Mouse (Mus musculus) CH12.LX (cell line): ENCODE measurements at regions not wholly inside any gene's neighbourhood (a gene's known extent, or its start where the extent isn't known, plus 50 kb on each side); places are given as distances from the start of the nearest gene placed in this dataset.

Source experiments
- DNase-seq: peaks from one replicate; pipeline ENCODE4 v3.0.0-alpha.2; 2013; ENCODE audit errors: extremely low read depth
- H3K27ac ChIP-seq: 2 replicates; pipeline ENCODE4 v1.5.1; 2012; ENCODE audit warnings: low read depth, mild to moderate bottlenecking, control low read depth, moderate library complexity; ENCODE audit not compliant: insufficient read depth
- H3K27me3 ChIP-seq: replicated peaks from 2 replicates; pipeline ENCODE3; 2012; ENCODE audit warnings: inconsistent platforms
- H3K36me3 ChIP-seq, 2 experiments: replicated peaks in 1 of 2; 2 replicates each; pipeline versions ENCODE3 to v1.6.1; 2012; ENCODE audit warnings: inconsistent platforms in 1 of 2, low read length in 1 of 2, mild to moderate bottlenecking in 1 of 2, mixed read lengths in 1 of 2, moderate library complexity in 1 of 2; ENCODE audit not compliant: control insufficient read depth in 1 of 2, insufficient read depth in 1 of 2
- H3K4me1 ChIP-seq, 2 experiments: 2 replicates each; pipeline ENCODE4 v1.6.1; 2012; ENCODE audit warnings: inconsistent platforms in 1 of 2, moderate library complexity in 1 of 2; ENCODE audit not compliant: insufficient read depth in 2 of 2, control insufficient read depth in 1 of 2
- H3K4me2 ChIP-seq: 2 replicates; pipeline ENCODE4 v1.6.1; 2012; ENCODE audit warnings: low read depth, mild to moderate bottlenecking, control low read depth; ENCODE audit not compliant: poor library complexity, insufficient read depth, severe bottlenecking
- H3K4me3 ChIP-seq, 3 experiments: fragments of 150-350 bp in 1 of 3; sonication (generic) in 1 of 3; replicated peaks in 1 of 3; 2 replicates each; pipeline versions ENCODE3 to v1.5.1; 2011 to 2012; ENCODE audit warnings: low read depth in 2 of 3, low read length in 2 of 3, mild to moderate bottlenecking in 2 of 3, moderate library complexity in 2 of 3, control low read depth in 1 of 3, improper control_type of control experiment in 1 of 3, inconsistent platforms in 1 of 3, mixed read lengths in 1 of 3; ENCODE audit not compliant: poor library complexity in 1 of 3
- H3K79me2 ChIP-seq: replicated peaks from 2 replicates; pipeline ENCODE4 v1.6.1; 2012; ENCODE audit warnings: mild to moderate bottlenecking, moderate library complexity; ENCODE audit not compliant: control insufficient read depth, poor library complexity, insufficient read depth, severe bottlenecking; ENCODE audit errors: extremely low read depth
- H3K9ac ChIP-seq: 2 replicates; pipeline ENCODE4 v1.6.1; 2012; ENCODE audit warnings: low read depth, mild to moderate bottlenecking, control low read depth, moderate library complexity; ENCODE audit not compliant: insufficient read depth
- H3K9me3 ChIP-seq: replicated peaks from 2 replicates; pipeline ENCODE3; 2012; ENCODE audit warnings: low read length, inconsistent platforms, mixed read lengths
- BHLHE40 ChIP-seq: IDR thresholded peaks from 2 replicates; pipeline ENCODE4 v1.6.1; 2011; ENCODE audit warnings: mild to moderate bottlenecking, low read depth, low read length, improper control_type of control experiment
- CHD1 ChIP-seq: IDR thresholded peaks from 2 replicates; pipeline ENCODE4 v1.6.1; 2012; ENCODE audit warnings: low read depth, low read length, improper control_type of control experiment, inconsistent platforms
- CTCF ChIP-seq, 2 experiments: IDR thresholded peaks in 1 of 2; conservative IDR thresholded peaks in 1 of 2; 2 replicates each; pipeline ENCODE4 v1.5.1; 2011 to 2012; ENCODE audit warnings: low read depth in 2 of 2, low read length in 2 of 2, improper control_type of control experiment in 1 of 2, inconsistent platforms in 1 of 2, mild to moderate bottlenecking in 1 of 2, moderate library complexity in 1 of 2
- E2F4 ChIP-seq: IDR thresholded peaks from 2 replicates; pipeline ENCODE4 v1.6.1; 2011; ENCODE audit warnings: low read depth, low read length, improper control_type of control experiment; ENCODE audit not compliant: insufficient replicate concordance
- GABPA ChIP-seq: IDR thresholded peaks from 2 replicates; pipeline ENCODE4 v1.6.1; 2012; ENCODE audit warnings: low read depth, low read length, improper control_type of control experiment, inconsistent platforms; ENCODE audit not compliant: insufficient replicate concordance
- JUN ChIP-seq: IDR thresholded peaks from 2 replicates; pipeline ENCODE4 v1.6.1; 2011; ENCODE audit warnings: low read depth, mild to moderate bottlenecking, low read length, improper control_type of control experiment, moderate library complexity; ENCODE audit not compliant: insufficient read depth
- KAT2A ChIP-seq: IDR thresholded peaks from 2 replicates; pipeline ENCODE4 v1.6.1; 2012; ENCODE audit warnings: low read length, improper control_type of control experiment, inconsistent platforms; ENCODE audit not compliant: insufficient replicate concordance
- MAX ChIP-seq: IDR thresholded peaks from 2 replicates; pipeline ENCODE4 v1.6.1; 2011; ENCODE audit warnings: low read length, improper control_type of control experiment
- MAZ ChIP-seq: IDR thresholded peaks from 2 replicates; pipeline ENCODE4 v1.6.1; 2012; ENCODE audit warnings: low read depth, mild to moderate bottlenecking, inconsistent platforms, low read length, improper control_type of control experiment, moderate library complexity
- NELFE ChIP-seq: IDR thresholded peaks from 2 replicates; pipeline ENCODE4 v1.6.1; 2011; ENCODE audit warnings: low read depth, low read length, improper control_type of control experiment
- POLR2A ChIP-seq: IDR thresholded peaks from 2 replicates; pipeline ENCODE4 v1.6.1; 2011; ENCODE audit warnings: low read depth, mild to moderate bottlenecking, improper control_type of control experiment, low read length
- RAD21 ChIP-seq: IDR thresholded peaks from 2 replicates; pipeline ENCODE4 v1.6.1; 2011; ENCODE audit warnings: low read depth, mild to moderate bottlenecking, low read length, improper control_type of control experiment, moderate library complexity
- RCOR1 ChIP-seq: conservative IDR thresholded peaks from 2 replicates; pipeline ENCODE4 v1.6.1; 2012; ENCODE audit warnings: low read depth, mild to moderate bottlenecking, inconsistent platforms, low read length, improper control_type of control experiment
- SMC3 ChIP-seq: IDR thresholded peaks from 2 replicates; pipeline ENCODE4 v1.6.1; 2011; ENCODE audit warnings: low read depth, low read length, improper control_type of control experiment
- ZNF384 ChIP-seq: IDR thresholded peaks from 2 replicates; pipeline ENCODE4 v1.6.1; 2012; ENCODE audit warnings: low read depth, low read length, improper control_type of control experiment, inconsistent platforms
- dilution Hi-C: fragments of 300-500 bp; cut with MboI; formaldehyde crosslinking; loops from 2 replicates; pipeline ENCODE4 v1.14.3; 2020; ENCODE audit warnings: low sequenced_read_pairs; ENCODE audit not compliant: extremely low pct_unique_long_range_greater_than_20kb, extremely low pct_ligation_motif_present
- in situ Hi-C: fragments of 300-500 bp; cut with MboI; formaldehyde crosslinking; loops from 3 replicates; pipeline ENCODE4 v1.14.3; 2019; ENCODE audit warnings: low sequenced_read_pairs, low pct_ligation_motif_present, low pct_unique_long_range_greater_than_20kb, mixed read lengths

GRCm38 (mm10) chr11:22693376-22693775 is 167.4 kb downstream of the B3gnt2 start:
- peaks cover 7% of the 10 kb centered on the region for H3K9me3 ChIP-seq
- no peaks in the 10 kb centered on the region for H3K27me3 ChIP-seq
- H3K36me3 ChIP-seq: no peaks in the 10 kb centered on the region
- no peak for DNase-seq
- no peak for TF ChIP-seq JUN
- no peak for TF ChIP-seq KAT2A
- no peak for TF ChIP-seq NELFE
- TF ChIP-seq MAX: no peak
- TF ChIP-seq RCOR1: no peak
- TF ChIP-seq POLR2A: no peak
- TF ChIP-seq GABPA: no peak
- peak overlapping the region in 2 of 3 experiments; percentile 5 to 34 for H3K4me3 ChIP-seq
- H3K4me1 ChIP-seq: peaks cover 15 to 54% of the 10 kb centered on the region in 2 experiments
- no peak overlapping the region; the same call in 1 of the 2 replicates for H3K9ac ChIP-seq
- no peaks in the 10 kb centered on the region for H3K79me2 ChIP-seq
- dilution Hi-C loops: no loop called here
- peak overlapping the region; percentile 87 for H3K27ac ChIP-seq
- in situ Hi-C loops: loop anchor here (5.0 kb wide), 3 partner anchors 64 to 259 kb away; no protein-coding TSS in a partner anchor
- H3K4me2 ChIP-seq: peak overlapping the region; percentile 96; the same call in 1 of the 2 replicates

- dilution Hi-C loops: no loop called here
- peaks cover 15 to 60% of the 10 kb centered on the region in 2 experiments for H3K4me1 ChIP-seq
- TF ChIP-seq SMC3 (peak; percentile 39), CTCF (conservative IDR thresholded peaks at IDR 0.05 in 1 of 2, IDR thresholded peaks at IDR 0.05 in 1 of 2; ENCODE audit: low read depth in 2 of 2, low read length in 2 of 2) (peak; percentile 25 to 44; a peak in 3 of 4 replicates), RAD21 (peak; percentile 45), BHLHE40 (no peak)
Observed at GRCm38 (mm10) chr11:22693984-22694383, 166.8 kb downstream of the B3gnt2 start.

GRCm38 (mm10) chr11:22694829-22695228 is 165.9 kb downstream of the B3gnt2 start:
- no peak overlapping the region for H3K4me3 ChIP-seq
- TF ChIP-seq ZNF384: no peak
- no peak for TF ChIP-seq POLR2A
- no peak for TF ChIP-seq MAZ
- TF ChIP-seq JUN: no peak
- no peak for TF ChIP-seq E2F4
- no peak for TF ChIP-seq CHD1
- H3K4me1 ChIP-seq: peaks cover 15 to 60% of the 10 kb centered on the region in 2 experiments
- dilution Hi-C loops: no loop called here
- no peak overlapping the region; the same call in 1 of the 2 replicates for H3K9ac ChIP-seq
- DNase-seq: no peak
- in situ Hi-C loops: loop anchor here (5.0 kb wide), 3 partner anchors 62 to 257 kb away; no protein-coding TSS in a partner anchor
- H3K79me2 ChIP-seq: no peaks in the 10 kb centered on the region
- no peaks in the 10 kb centered on the region for H3K36me3 ChIP-seq
- no peak overlapping the region for H3K27ac ChIP-seq
- H3K9me3 ChIP-seq: peaks cover 7% of the 10 kb centered on the region
- no peak overlapping the region for H3K4me2 ChIP-seq
- no peaks in the 10 kb centered on the region for H3K27me3 ChIP-seq

More at GRCm38 (mm10) chr11:22693984-22694383, 166.8 kb downstream of the B3gnt2 start:
- Histone ChIP-seq H3K9me3 (peaks cover 7% of the 10 kb centered on the region), H3K27me3 (no peaks in the 10 kb centered on the region), H3K4me3 (no peak overlapping the region), H3K36me3 (no peaks in the 10 kb centered on the region), H3K79me2 (no peaks in the 10 kb centered on the region), H3K9ac (no peak overlapping the region; the same call in 1 of the 2 replicates), H3K27ac (peak overlapping the region; percentile 87; the same call in 1 of the 2 replicates), H3K4me2 (no peak overlapping the region)
- DNase-seq: no peak
- in situ Hi-C loops: loop anchor here (5.0 kb wide), 3 partner anchors 63 to 258 kb away; no protein-coding TSS in a partner anchor
